Mouse (Mus musculus): ENCODE measurements around the gene Ms4a1. TPM values are rescaled to one million over a fixed set of nuclear protein-coding genes. Genes with fewer than 3 reads are reported as not detected.

Gene Ms4a1
- polyA plus RNA-seq, 1 experiment from 2014 or later, result not detected

Other genes with a start within 250 kb of the Ms4a1 start
- gene Ms4a18, start 248.2 kb downstream of the Ms4a1 start, polyA plus RNA-seq (2016; fragmentation: Nextera tagmentation; extraction: Ambion mirVana), result not detected in 2 replicates
- not detected in 2 replicates for gene Ms4a8a, start 185.1 kb downstream of the Ms4a1 start, polyA plus RNA-seq (2016; fragmentation: Nextera tagmentation; extraction: Ambion mirVana)
- gene 1700017D01Rik, start 135.4 kb downstream of the Ms4a1 start, polyA plus RNA-seq (2016; fragmentation: Nextera tagmentation; extraction: Ambion mirVana), result not detected in 2 replicates
- not detected in 2 replicates for gene 1700025F22Rik, start 100.9 kb downstream of the Ms4a1 start, polyA plus RNA-seq (2016; fragmentation: Nextera tagmentation; extraction: Ambion mirVana)
- not detected in 2 replicates for gene Ms4a13, start 69.5 kb downstream of the Ms4a1 start, polyA plus RNA-seq (2016; fragmentation: Nextera tagmentation; extraction: Ambion mirVana)
- not detected in 2 replicates for gene Ms4a12, start 33.8 kb downstream of the Ms4a1 start, polyA plus RNA-seq (2016; fragmentation: Nextera tagmentation; extraction: Ambion mirVana)
- not detected in 2 replicates for gene Ms4a5, start 17.6 kb upstream of the Ms4a1 start, polyA plus RNA-seq (2016; fragmentation: Nextera tagmentation; extraction: Ambion mirVana)
- gene Ms4a14, start 48.2 kb upstream of the Ms4a1 start, polyA plus RNA-seq (2016; fragmentation: Nextera tagmentation; extraction: Ambion mirVana), result not detected in 2 replicates
- gene Ms4a7, start 69.9 kb upstream of the Ms4a1 start, polyA plus RNA-seq (2016; fragmentation: Nextera tagmentation; extraction: Ambion mirVana), result 0.27 and 1.0 TPM in 2 replicates
- 0.55 and 1.1 TPM in 2 replicates for gene Ms4a4a, start 109.3 kb upstream of the Ms4a1 start, polyA plus RNA-seq (2016; fragmentation: Nextera tagmentation; extraction: Ambion mirVana)
- gene Ms4a4c, start 138.5 kb upstream of the Ms4a1 start, polyA plus RNA-seq (2016; fragmentation: Nextera tagmentation; extraction: Ambion mirVana), result not detected in 2 replicates
- not detected in 2 replicates for gene Ms4a4b, start 177.3 kb upstream of the Ms4a1 start, polyA plus RNA-seq (2016; fragmentation: Nextera tagmentation; extraction: Ambion mirVana)
- 1.5 and 1.9 TPM in 2 replicates for gene Ms4a6c, start 203.1 kb upstream of the Ms4a1 start, polyA plus RNA-seq (2016; fragmentation: Nextera tagmentation; extraction: Ambion mirVana)
- not detected in 2 replicates for gene Gm8369, start 219.7 kb upstream of the Ms4a1 start, polyA plus RNA-seq (2016; fragmentation: Nextera tagmentation; extraction: Ambion mirVana)